Mouse (Mus musculus) forebrain, embryonic 15.5 days (tissue): Measurements from ENCODE around the gene Tppp. TPM values are rescaled to one million over a fixed set of nuclear protein-coding genes. Genes with fewer than 3 reads are reported as not detected.
"Not testable (repeated sequence)": the region's sequence is repeated elsewhere in the genome, so short reads cannot be mapped to it uniquely, and the experiment has no call there.

Source experiments
- ATAC-seq: fragments of 200-750 bp; cut with Nextera tagmentation; replicated peaks from 2 replicates; pipeline ENCODE4 v1.8.0; 2017; ENCODE audit warnings: mild to moderate bottlenecking, moderate TSS enrichment, moderate library complexity
- H3K27ac ChIP-seq: fragments of 300-500 bp; sonication (generic); replicated peaks from 2 replicates; pipeline ENCODE4 v1.5.1; 2015; ENCODE audit warnings: mild to moderate bottlenecking, inconsistent platforms
- H3K27me3 ChIP-seq: fragments of 300-500 bp; sonication (generic); 2 replicates; pipeline ENCODE4 v1.6.1; 2015; ENCODE audit warnings: inconsistent platforms
- H3K36me3 ChIP-seq: fragments of 300-500 bp; sonication (generic); 2 replicates; pipeline ENCODE4 v1.6.1; 2015; ENCODE audit warnings: mild to moderate bottlenecking, inconsistent platforms
- H3K4me1 ChIP-seq: fragments of 300-500 bp; sonication (generic); 2 replicates; pipeline ENCODE4 v1.6.1; 2015; ENCODE audit warnings: inconsistent platforms
- H3K4me2 ChIP-seq: fragments of 300-500 bp; sonication (generic); replicated peaks from 2 replicates; pipeline ENCODE4 v1.6.1; 2015; ENCODE audit warnings: mild to moderate bottlenecking, inconsistent platforms
- H3K4me3 ChIP-seq: fragments of 300-500 bp; sonication (generic); 2 replicates; pipeline ENCODE4 v1.5.1; 2015; ENCODE audit warnings: mild to moderate bottlenecking, inconsistent platforms
- H3K9ac ChIP-seq: fragments of 300-500 bp; sonication (generic); replicated peaks from 2 replicates; pipeline ENCODE4 v1.6.1; 2015; ENCODE audit warnings: mild to moderate bottlenecking, inconsistent platforms
- H3K9me3 ChIP-seq: fragments of 300-500 bp; sonication (generic); 2 replicates; pipeline ENCODE4 v1.6.1; 2016; ENCODE audit warnings: inconsistent platforms
- WGBS: fragments of 180-500 bp; shearing (Covaris S2); methylation state at CpG from one replicate; pipeline ENCODE4 v1.1.7; 2015; ENCODE audit warnings: mixed read lengths; 5-methylcytosine and 5-hydroxymethylcytosine counted together
- polyA plus RNA-seq: library from polyadenylated mRNA; unstranded; fragments of >200 nt; fragmentation: Nextera tagmentation; extraction: Ambion mirVana; gene quantifications from 2 replicates; pipeline ENCODE4 v1.2.1, GENCODE M21; 2015

Gene Tppp
- polyA plus RNA-seq, 1 experiment from 2014 or later = 7.5 TPM

GRCm38 (mm10) chr13:74071244-74071643 lies 62.0 kb downstream of the Tppp start:
- not testable (repeated sequence) for H3K9ac ChIP-seq, H3K4me3 ChIP-seq

GRCm38 (mm10) chr13:74071714-74072113 lies 62.5 kb downstream of the Tppp start:
- no peak for ATAC-seq
- Histone ChIP-seq H3K27me3 (no peaks in the 10 kb centered on the region), H3K4me2 (no peak overlapping the region), H3K27ac (no peak overlapping the region), H3K9me3 (no peaks in the 10 kb centered on the region), H3K36me3 (no peaks in the 10 kb centered on the region), H3K4me1 (no peaks in the 10 kb centered on the region), H3K9ac (no peak overlapping the region), H3K4me3 (no peak overlapping the region)
- WGBS = 78% methylated on average over 3 of the region's 3 CpGs

More at GRCm38 (mm10) chr13:74071244-74071643, 62.0 kb downstream of the Tppp start:
- WGBS = 72% methylated on average over 1 of the region's 1 CpGs
- not testable (repeated sequence) for H3K27me3 ChIP-seq, H3K9me3 ChIP-seq, H3K4me1 ChIP-seq, H3K36me3 ChIP-seq, H3K4me2 ChIP-seq, H3K27ac ChIP-seq, ATAC-seq

GRCm38 (mm10) chr13:74073369-74073768 lies 64.2 kb downstream of the Tppp start:
- WGBS = 86% methylated on average over 7 of the region's 7 CpGs

More at GRCm38 (mm10) chr13:74073369-74073768, 64.2 kb downstream of the Tppp start:
- no peak overlapping the region for H3K9ac ChIP-seq
- H3K4me2 ChIP-seq = no peak overlapping the region
- H3K27me3 ChIP-seq = no peaks in the 10 kb centered on the region
- ATAC-seq = no peak
- H3K4me1 ChIP-seq = no peaks in the 10 kb centered on the region
- no peaks in the 10 kb centered on the region for H3K36me3 ChIP-seq
- H3K27ac ChIP-seq = no peak overlapping the region
- H3K9me3 ChIP-seq = no peaks in the 10 kb centered on the region
- no peak overlapping the region for H3K4me3 ChIP-seq

Other genes with a start within 250 kb of the Tppp start
- 7.4 and 8.1 TPM in 2 replicates for gene Nkd2, start 161.8 kb upstream of the Tppp start, polyA plus RNA-seq
- 20.6 and 21.0 TPM in 2 replicates for gene Trip13, start 71.6 kb upstream of the Tppp start, polyA plus RNA-seq
- gene Brd9, start 71.6 kb upstream of the Tppp start, polyA plus RNA-seq = 96.6 and 98.0 TPM in 2 replicates
- not detected in 2 replicates for gene Zdhhc11, start 45.6 kb upstream of the Tppp start, polyA plus RNA-seq
- gene Cep72, start 52.9 kb downstream of the Tppp start, polyA plus RNA-seq = 11.3 and 13.1 TPM in 2 replicates
- gene Slc9a3, start 112.0 kb downstream of the Tppp start, polyA plus RNA-seq = not detected in 2 replicates
- 110 and 123 TPM in 2 replicates for gene Exoc3, start 199.3 kb downstream of the Tppp start, polyA plus RNA-seq